Mouse (Mus musculus) lung, adult 2 months (tissue): ENCODE data around the gene Cldnd2.

ENCODE experiments used
- CTCF ChIP-seq: fragments of 200-500 bp; IDR thresholded peaks from 2 replicates; pipeline ENCODE4 v1.5.1; 2011; ENCODE audit warnings: mild to moderate bottlenecking, low read length, control low read depth; ENCODE audit not compliant: insufficient read depth
- POLR2A ChIP-seq: fragments of 200-500 bp; IDR thresholded peaks from 2 replicates; pipeline ENCODE4 v1.6.1; 2011; ENCODE audit warnings: low read depth, mild to moderate bottlenecking, control low read depth, low read length, borderline replicate concordance; ENCODE audit errors: extremely low read depth

- TF ChIP-seq CTCF (no peak), POLR2A (no peak)
These were observed 16.5 kb upstream of the Cldnd2 start for GRCm38 (mm10) chr7:43423991-43424625.
